Mouse (Mus musculus): ENCODE data around the gene Slc25a44. TPM values are rescaled to one million over a fixed set of nuclear protein-coding genes. Genes with fewer than 3 reads are reported as not detected.

Slc25a44 gene
- 21.2 and 24.0 TPM in 2 replicates for polyA plus RNA-seq (2012; rRNA removed)
- 18.0 and 19.1 TPM in 2 replicates for polyA plus RNA-seq (2014; fragmentation: Nextera tagmentation; extraction: Ambion mirVana)

DNA sequence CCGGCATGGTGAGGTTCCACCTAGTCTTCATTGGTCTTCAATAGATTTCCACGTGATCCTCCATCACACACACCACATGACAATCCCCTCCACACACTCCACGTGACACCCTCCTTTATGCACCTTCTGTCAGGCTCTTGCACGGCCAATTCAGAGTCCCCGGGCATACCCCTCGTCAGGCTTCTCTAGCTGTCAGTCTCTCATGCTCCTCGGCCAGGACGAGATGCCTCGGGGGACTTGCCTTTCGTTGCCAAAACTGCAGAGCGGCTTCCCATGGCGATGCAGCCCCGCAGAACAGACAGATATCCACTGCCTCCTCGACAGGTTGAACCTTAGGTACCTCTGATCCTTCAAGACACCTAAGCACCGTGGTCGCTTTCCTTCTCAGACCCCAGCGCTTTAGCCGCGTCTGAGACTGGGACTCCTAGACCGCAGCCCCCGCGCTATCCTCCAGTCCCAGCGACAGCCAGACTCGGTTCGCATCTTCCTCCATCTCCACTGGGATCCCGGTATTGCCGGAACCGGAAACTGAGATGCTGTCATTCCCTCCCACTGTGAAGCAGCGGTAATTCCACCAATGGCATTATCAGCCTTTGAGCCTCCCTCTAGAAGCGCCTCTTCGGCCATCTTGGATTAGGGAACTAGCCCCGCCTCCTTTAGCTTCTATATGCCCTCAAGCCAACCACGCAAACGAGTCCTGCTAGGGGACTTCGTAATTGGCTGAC lies at the start of gene Slc25a44:
Gene Slc25a44 (minus strand): TSS at position 535 of the 725 bp plus-strand sequence.
- WGBS: 4% methylated on average over 35 of the region's 35 CpGs
- Histone ChIP-seq H3K4me2 (replicated peaks; ENCODE audit: low read depth, low read length, severe bottlenecking) (peak within 1 kb of the TSS; percentile 75), H3K4me1 (ENCODE audit: control insufficient read depth, insufficient read depth, low read length) (peaks cover 10% of the 10 kb centered on the region), H3K27me3 (ENCODE audit: control insufficient read depth, insufficient read depth, low read length) (no peaks in the 10 kb centered on the region), H3K9me3 (ENCODE audit: control insufficient read depth, low read length) (no peaks in the 10 kb centered on the region), H3K36me3 (ENCODE audit: control insufficient read depth, insufficient read depth, low read length) (peaks cover 15% of the 10 kb centered on the region), H3K4me3 (replicated peaks; ENCODE audit: low read length) (peak within 1 kb of the TSS; percentile 69), H3K27ac (replicated peaks; ENCODE audit: low read depth, low read length) (no peak within 1 kb of the TSS), H3K9ac (ENCODE audit: low read depth, low read length, severe bottlenecking) (peak within 1 kb of the TSS; percentile 60)
- no peak for TF ChIP-seq POLR2A (IDR thresholded peaks at IDR 0.05; ENCODE audit: borderline replicate concordance, extremely low read depth, insufficient read depth, insufficient read length)
- ATAC-seq (ENCODE audit: low FRiP score, low read depth) (peak; percentile 99), DNase-seq (ENCODE audit: low spot score) (peak; percentile 99)

DNA sequence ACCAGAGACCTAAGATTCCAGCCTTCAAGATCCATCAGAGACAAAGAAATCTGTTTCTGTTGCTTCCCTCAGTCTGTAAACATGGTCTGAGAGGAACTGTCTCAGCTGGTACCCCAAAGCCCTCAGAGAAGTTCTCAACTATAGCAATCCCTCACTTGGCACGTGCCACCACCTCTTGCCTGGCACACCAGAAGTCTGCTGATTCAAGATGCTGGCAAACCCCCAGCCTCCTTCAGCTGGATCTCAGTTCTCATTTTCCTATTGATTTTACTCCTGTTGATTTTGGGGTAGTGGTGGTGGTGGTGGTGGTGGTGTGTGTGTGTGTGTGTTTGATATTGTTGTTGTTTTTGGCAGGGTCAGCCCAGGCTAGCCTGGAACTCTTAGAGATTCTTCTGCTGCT lies 48.6 kb upstream of the Slc25a44 start:
- H3K4me2 ChIP-seq (replicated peaks; ENCODE audit: low read depth, low read length, severe bottlenecking): no peak overlapping the region
- peaks cover 6% of the 10 kb centered on the region; the same call in 1 of the 2 replicates for H3K4me1 ChIP-seq (ENCODE audit: control insufficient read depth, insufficient read depth, low read length)
- TF ChIP-seq POLR2A (IDR thresholded peaks at IDR 0.05; ENCODE audit: borderline replicate concordance, extremely low read depth, insufficient read depth, insufficient read length): no peak
- no peak overlapping the region for H3K27ac ChIP-seq (replicated peaks; ENCODE audit: low read depth, low read length)
- no peaks in the 10 kb centered on the region for H3K36me3 ChIP-seq (ENCODE audit: control insufficient read depth, insufficient read depth, low read length)
- H3K9ac ChIP-seq (ENCODE audit: low read depth, low read length, severe bottlenecking): no peak overlapping the region
- no peak overlapping the region for H3K4me3 ChIP-seq (replicated peaks; ENCODE audit: low read length)
- ATAC-seq (ENCODE audit: low FRiP score, low read depth) (no peak), DNase-seq (ENCODE audit: low spot score) (no peak)
- H3K27me3 ChIP-seq (ENCODE audit: control insufficient read depth, insufficient read depth, low read length): no peaks in the 10 kb centered on the region
- WGBS: 88% methylated on average over 1 of the region's 1 CpGs
- no peaks in the 10 kb centered on the region for H3K9me3 ChIP-seq (ENCODE audit: control insufficient read depth, low read length)

DNA sequence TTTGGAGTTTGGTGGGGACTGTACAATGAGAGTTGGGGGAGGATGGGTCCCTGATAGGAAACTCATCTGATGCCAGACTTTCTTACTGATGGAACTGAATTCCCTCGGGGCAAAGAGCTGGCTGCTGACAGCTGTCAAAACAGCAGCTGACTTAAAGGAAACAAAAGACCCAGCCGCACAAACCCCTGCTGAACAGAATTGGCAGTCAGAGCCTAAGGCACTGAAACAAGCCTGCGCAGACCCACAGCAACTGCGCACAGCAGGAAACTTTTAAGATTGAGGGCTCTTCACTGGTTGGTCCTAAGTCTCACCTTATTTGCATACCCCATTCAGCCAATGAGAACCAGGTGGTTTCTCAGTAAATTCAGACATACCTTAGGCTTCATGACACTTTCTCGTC lies 48.1 kb upstream of the Slc25a44 start:
- TF ChIP-seq POLR2A (IDR thresholded peaks at IDR 0.05; ENCODE audit: borderline replicate concordance, extremely low read depth, insufficient read depth, insufficient read length): no peak
- Histone ChIP-seq H3K4me1 (ENCODE audit: control insufficient read depth, insufficient read depth, low read length) (peaks cover 6% of the 10 kb centered on the region; the same call in 1 of the 2 replicates), H3K4me3 (replicated peaks; ENCODE audit: low read length) (no peak overlapping the region), H3K27ac (replicated peaks; ENCODE audit: low read depth, low read length) (no peak overlapping the region), H3K9ac (ENCODE audit: low read depth, low read length, severe bottlenecking) (no peak overlapping the region), H3K27me3 (ENCODE audit: control insufficient read depth, insufficient read depth, low read length) (no peaks in the 10 kb centered on the region), H3K4me2 (replicated peaks; ENCODE audit: low read depth, low read length, severe bottlenecking) (no peak overlapping the region), H3K36me3 (ENCODE audit: control insufficient read depth, insufficient read depth, low read length) (no peaks in the 10 kb centered on the region), H3K9me3 (ENCODE audit: control insufficient read depth, low read length) (no peaks in the 10 kb centered on the region)
- DNase-seq (ENCODE audit: low spot score) (peak; percentile 68), ATAC-seq (ENCODE audit: low FRiP score, low read depth) (peak; percentile 62; the same call in 1 of the 2 replicates)
- 20% methylated on average over 5 of the region's 5 CpGs for WGBS

DNA sequence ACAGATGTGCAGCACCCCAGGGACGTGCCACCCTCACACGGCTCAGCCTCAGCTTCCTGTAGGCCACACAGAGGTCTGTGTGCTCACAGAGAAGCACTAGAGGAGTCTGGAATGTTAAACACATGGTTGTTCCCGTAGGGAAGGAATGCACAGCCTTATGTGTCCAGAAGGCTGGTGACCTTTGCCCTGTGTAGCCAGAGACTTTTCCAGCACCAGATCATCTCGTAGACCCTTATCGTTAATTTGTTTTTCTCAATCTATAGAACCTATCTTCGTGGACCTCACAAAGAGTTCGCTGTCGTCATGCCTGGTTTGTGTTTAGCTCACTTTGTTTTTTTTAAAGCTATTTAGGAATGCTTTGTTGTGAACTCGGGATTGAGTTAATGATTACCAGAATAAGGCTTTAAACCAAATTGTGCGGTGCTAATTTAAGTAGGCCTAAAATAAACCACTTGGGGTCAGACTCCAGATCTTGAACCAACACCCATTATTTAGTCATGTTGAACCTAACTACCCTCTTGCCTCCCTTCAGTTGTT lies 46.1 kb upstream of the Slc25a44 start:
- no peaks in the 10 kb centered on the region for H3K9me3 ChIP-seq (ENCODE audit: control insufficient read depth, low read length)
- ATAC-seq (ENCODE audit: low FRiP score, low read depth) (no peak), DNase-seq (ENCODE audit: low spot score) (no peak)
- peaks cover 4% of the 10 kb centered on the region; the same call in 1 of the 2 replicates for H3K4me1 ChIP-seq (ENCODE audit: control insufficient read depth, insufficient read depth, low read length)
- WGBS: 26% methylated on average over 10 of the region's 10 CpGs
- no peak overlapping the region for H3K27ac ChIP-seq (replicated peaks; ENCODE audit: low read depth, low read length)
- H3K27me3 ChIP-seq (ENCODE audit: control insufficient read depth, insufficient read depth, low read length): no peaks in the 10 kb centered on the region
- H3K4me3 ChIP-seq (replicated peaks; ENCODE audit: low read length): no peak overlapping the region
- H3K36me3 ChIP-seq (ENCODE audit: control insufficient read depth, insufficient read depth, low read length): no peaks in the 10 kb centered on the region
- H3K9ac ChIP-seq (ENCODE audit: low read depth, low read length, severe bottlenecking): no peak overlapping the region
- no peak overlapping the region for H3K4me2 ChIP-seq (replicated peaks; ENCODE audit: low read depth, low read length, severe bottlenecking)
- no peak for TF ChIP-seq POLR2A (IDR thresholded peaks at IDR 0.05; ENCODE audit: borderline replicate concordance, extremely low read depth, insufficient read depth, insufficient read length)

DNA sequence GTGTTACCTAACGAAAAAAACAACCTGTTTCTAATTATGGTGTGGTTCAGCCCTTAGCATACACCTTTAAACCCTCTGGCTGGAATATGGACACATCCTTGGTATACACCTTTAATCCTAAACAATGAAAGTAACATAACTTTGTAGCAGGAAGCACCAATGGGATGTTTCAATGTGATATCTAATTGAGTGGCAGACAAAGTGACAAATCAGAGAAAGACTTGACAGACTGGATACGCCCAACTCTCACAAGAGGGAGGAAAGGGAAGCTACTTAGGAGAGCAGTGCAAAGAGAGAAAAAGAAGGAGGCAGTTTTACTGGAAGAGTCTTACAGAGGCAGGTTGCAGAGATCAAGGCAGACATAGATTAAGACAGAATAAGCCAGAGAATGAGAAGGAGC lies 44.5 kb upstream of the Slc25a44 start:
- Histone ChIP-seq H3K4me1 (ENCODE audit: control insufficient read depth, insufficient read depth, low read length) (peaks cover 4% of the 10 kb centered on the region; the same call in 1 of the 2 replicates), H3K27ac (replicated peaks; ENCODE audit: low read depth, low read length) (no peak overlapping the region), H3K36me3 (ENCODE audit: control insufficient read depth, insufficient read depth, low read length) (no peaks in the 10 kb centered on the region), H3K4me2 (replicated peaks; ENCODE audit: low read depth, low read length, severe bottlenecking) (no peak overlapping the region), H3K9ac (ENCODE audit: low read depth, low read length, severe bottlenecking) (no peak overlapping the region), H3K27me3 (ENCODE audit: control insufficient read depth, insufficient read depth, low read length) (no peaks in the 10 kb centered on the region), H3K4me3 (replicated peaks; ENCODE audit: low read length) (no peak overlapping the region), H3K9me3 (ENCODE audit: control insufficient read depth, low read length) (no peaks in the 10 kb centered on the region)
- TF ChIP-seq POLR2A (IDR thresholded peaks at IDR 0.05; ENCODE audit: borderline replicate concordance, extremely low read depth, insufficient read depth, insufficient read length): no peak
- no peak for ATAC-seq (ENCODE audit: low FRiP score, low read depth)
- no peak for DNase-seq (ENCODE audit: low spot score)
- 62% methylated on average over 2 of the region's 2 CpGs for WGBS

All from limb, embryonic 14.5 days (tissue).